ENCODE assay signal across 9 mouse cellular contexts in genomic region chr2:72996808-72997378, GRCm38 (mm10). TPM values are rescaled to one million over a fixed set of nuclear protein-coding genes. Genes with fewer than 3 reads are reported as not detected.
DNase-seq lines count a peak whose midpoint lies in the region; ATAC-seq and TF ChIP-seq lines count a peak whose summit lies in the region.
"Had no signal": no experiment of that assay in that cellular context is flagged by ENCODE, and none has a peak within 500 bp of the region (broad histone marks: within the 10 kb centered on the region; RNA-seq: fewer than 3 reads in every experiment).

No protein-coding gene starts in this region.

- H3K36me3 ChIP-seq in heart, postnatal 0 days (replicated peaks; ENCODE audit: control insufficient read depth, insufficient read depth, low read length) = no peaks in the 10 kb centered on the region
- no peaks in the 10 kb centered on the region for H3K36me3 ChIP-seq in liver, embryonic 16.5 days (ENCODE audit: control insufficient read depth, insufficient read depth)
- H3K36me3 ChIP-seq in splenic B cell, adult 2 months (ENCODE audit: control insufficient read depth, insufficient read depth, low read length, poor library complexity, severe bottlenecking) = no peaks in the 10 kb centered on the region
- no peaks in the 10 kb centered on the region for H3K36me3 ChIP-seq in forebrain, embryonic 11.5 days (ENCODE audit: control insufficient read depth, insufficient read depth, low read length)

- no peak for TF ChIP-seq EP300 in heart, postnatal 0 days (IDR thresholded peaks at IDR 0.05; ENCODE audit: low read depth)

- H3K4me1 ChIP-seq in heart, postnatal 0 days (ENCODE audit: control insufficient read depth, insufficient read depth) = peaks cover 23% of the 10 kb centered on the region
- H3K4me1 ChIP-seq in liver, embryonic 16.5 days (ENCODE audit: control insufficient read depth, low read depth, low read length) = peaks cover 24% of the 10 kb centered on the region
- no peaks in the 10 kb centered on the region for H3K4me1 ChIP-seq in forebrain, embryonic 11.5 days (replicated peaks; ENCODE audit: control insufficient read depth, insufficient read depth, low read length)

- 0 out of 2 replicates have a peak overlapping the region, but pooled peaks have one; percentile 6 for H3K4me3 ChIP-seq in heart, postnatal 0 days (ENCODE audit: low read depth, low read length)
- no peak overlapping the region for H3K4me3 ChIP-seq in liver, embryonic 16.5 days (ENCODE audit: low read depth, low read length)
- no peak overlapping the region for H3K4me3 ChIP-seq in forebrain, embryonic 11.5 days (ENCODE audit: low read depth, low read length)

- no peak for TF ChIP-seq CTCF in heart, postnatal 0 days (IDR thresholded peaks at IDR 0.05; ENCODE audit: low read depth)

- H3K9me3 ChIP-seq in heart, postnatal 0 days (replicated peaks; ENCODE audit: control insufficient read depth, low read length) = no peaks in the 10 kb centered on the region
- no peaks in the 10 kb centered on the region for H3K9me3 ChIP-seq in liver, embryonic 16.5 days (replicated peaks; ENCODE audit: control insufficient read depth, low read length)
- no peaks in the 10 kb centered on the region for H3K9me3 ChIP-seq in forebrain, embryonic 11.5 days (ENCODE audit: control insufficient read depth, low read length)

- H3K27ac ChIP-seq in heart, postnatal 0 days (ENCODE audit: low read depth) = peak overlapping the region; percentile 78
- H3K27ac ChIP-seq in liver, embryonic 16.5 days (ENCODE audit: low read length) = no peak overlapping the region
- no peak overlapping the region for H3K27ac ChIP-seq in forebrain, embryonic 11.5 days (ENCODE audit: low read depth, low read length)

- H3K9ac ChIP-seq in heart, postnatal 0 days (replicated peaks; ENCODE audit: low read depth, low read length) = peak overlapping the region; percentile 32; the same call in 1 of the 2 replicates
- H3K9ac ChIP-seq in liver, embryonic 16.5 days (ENCODE audit: low read depth, low read length) = 0 out of 2 replicates have a peak overlapping the region, but pooled peaks have one; percentile 2
- no peak overlapping the region for H3K9ac ChIP-seq in forebrain, embryonic 11.5 days (ENCODE audit: low read length)

- DNase-seq in urinary bladder, adult 18-20 months (ENCODE audit: low spot score in 2 of 2) = peak; percentile 63 to 74
- DNase-seq in urinary bladder, adult 2 months (ENCODE audit: low spot score) = no peak
- peak; percentile 55 for DNase-seq in cerebellum, adult 11 months
- DNase-seq in heart, postnatal 0 days (ENCODE audit: low spot score) = peak; percentile 80
- DNase-seq in splenic B cell, adult 2 months (ENCODE audit: low read depth, low spot score) = peak; percentile 76
- no peak for DNase-seq in forebrain, embryonic 11.5 days (ENCODE audit: low spot score)
- DNase-seq in layer of hippocampus, adult 8-10 months (ENCODE audit: low spot score in 2 of 2) = no peak

- WGBS in heart, postnatal 0 days = 38% methylated on average over 9 of the region's 9 CpGs
- 39% methylated on average over 9 of the region's 9 CpGs for WGBS in liver, embryonic 16.5 days (ENCODE audit: insufficient replicate concordance)
- whole genome bisulfite sequencing in forebrain, embryonic 11.5 days = 71% methylated on average over 9 of the region's 9 CpGs

- peak overlapping the region; percentile 21; the same call in 1 of the 2 replicates for H3K4me2 ChIP-seq in heart, postnatal 0 days (ENCODE audit: low read depth, low read length)
- 0 out of 2 replicates have a peak overlapping the region, but pooled peaks have one; percentile 0 for H3K4me2 ChIP-seq in liver, embryonic 16.5 days (ENCODE audit: low read depth, low read length)
- no peak overlapping the region for H3K4me2 ChIP-seq in forebrain, embryonic 11.5 days (ENCODE audit: low read depth, low read length, severe bottlenecking)

- peak; percentile 52; the same call in 1 of the 2 replicates for ATAC-seq in heart, postnatal 0 days (ENCODE audit: insufficient read depth, low read depth)
- peak; percentile 65 for ATAC-seq in liver, embryonic 16.5 days (ENCODE audit: low read depth)
- ATAC-seq in forebrain, embryonic 11.5 days (replicated peaks; ENCODE audit: low FRiP score) = no peak

- H3K27me3 ChIP-seq in heart, postnatal 0 days (ENCODE audit: control insufficient read depth, insufficient read depth, low read length) = no peaks in the 10 kb centered on the region
- H3K27me3 ChIP-seq in liver, embryonic 16.5 days (ENCODE audit: control insufficient read depth, insufficient read depth, low read depth, low read length) = no peaks in the 10 kb centered on the region
- no peaks in the 10 kb centered on the region for H3K27me3 ChIP-seq in splenic B cell, adult 2 months (ENCODE audit: control insufficient read depth, insufficient read depth, low read length, poor library complexity, severe bottlenecking)
- H3K27me3 ChIP-seq in forebrain, embryonic 11.5 days (ENCODE audit: control insufficient read depth, insufficient read depth, low read length) = no peaks in the 10 kb centered on the region

RNA-seq across cellular contexts. Expression of gene Gm11084, which starts 10.4 kb away (rescaled TPM):
- polyA plus RNA-seq in urinary bladder, adult 2 months (2012; rRNA removed) = not detected in 2 replicates
- total RNA-seq in heart, postnatal 0 days (2014; rRNA removed; ENCODE audit: low replicate concordance) = not detected in 2 replicates
- polyA plus RNA-seq in heart, postnatal 0 days (2015; fragmentation: Nextera tagmentation; extraction: Ambion mirVana) = not detected in 2 replicates
- polyA plus RNA-seq in liver, embryonic 16.5 days (2015; fragmentation: Nextera tagmentation; extraction: Ambion mirVana) = not detected in 2 replicates
- not detected in 2 replicates for polyA plus RNA-seq in forebrain, embryonic 11.5 days (2014; fragmentation: Nextera tagmentation; extraction: Ambion mirVana)
- total RNA-seq in layer of hippocampus, adult 8-10 months (2022) = not detected
- total RNA-seq: left cerebral cortex, postnatal 10 days had no signal

RNA-seq across cellular contexts. Expression of gene Sp3, which starts 16.6 kb away (rescaled TPM):
- 26.1 and 28.5 TPM in 2 replicates for polyA plus RNA-seq in urinary bladder, adult 2 months (2012; rRNA removed)
- total RNA-seq in heart, postnatal 0 days (2014; rRNA removed; ENCODE audit: low replicate concordance) = 62.1 and 72.7 TPM in 2 replicates
- polyA plus RNA-seq in heart, postnatal 0 days (2015; fragmentation: Nextera tagmentation; extraction: Ambion mirVana) = 24.7 and 28.3 TPM in 2 replicates
- polyA plus RNA-seq in liver, embryonic 16.5 days (2015; fragmentation: Nextera tagmentation; extraction: Ambion mirVana) = 30.9 and 33.3 TPM in 2 replicates
- polyA plus RNA-seq in forebrain, embryonic 11.5 days (2014; fragmentation: Nextera tagmentation; extraction: Ambion mirVana) = 71.5 and 74.9 TPM in 2 replicates
- 10 to 100 TPM; 58.5 to 74.7 (median 68.0) TPM for total RNA-seq in layer of hippocampus, adult 8-10 months (2022)

Comparison
In these comparisons a context has a peak if more than half of its experiments do, and no peak if none do; other contexts are left out.
1. DNase-seq: peak in urinary bladder, adult 18-20 months (2 of 2), cerebellum, adult 11 months (single experiment), heart, postnatal 0 days (single experiment) and splenic B cell, adult 2 months (single experiment); none in urinary bladder, adult 2 months (single experiment), forebrain, embryonic 11.5 days (single experiment) and layer of hippocampus, adult 8-10 months (0 of 2).